Mouse (Mus musculus): ENCODE data around the gene Chchd10.

Chchd10 gene

DNA sequence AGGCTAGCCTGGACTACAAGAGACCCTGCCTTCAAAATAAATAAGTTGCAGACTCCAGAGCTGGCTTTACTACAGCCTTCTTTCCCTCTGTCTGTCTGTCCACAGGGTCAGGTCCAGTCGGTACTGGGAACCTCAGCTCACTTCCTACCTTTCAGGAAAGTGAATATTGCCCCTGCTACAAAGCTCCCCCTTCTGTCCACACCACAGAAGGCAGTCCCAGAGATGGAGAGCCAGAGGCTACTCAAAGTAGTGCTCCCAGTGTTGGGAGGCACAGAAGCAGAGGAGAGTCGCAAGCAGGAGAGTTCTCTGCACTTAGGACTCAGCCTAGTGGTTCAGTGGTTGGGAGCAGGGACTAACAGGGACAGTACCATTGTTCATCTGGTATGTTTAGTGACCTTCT lies 8.6 kb upstream of the Chchd10 start:
- DNase-seq (ENCODE audit: low read depth, low spot score): no peak

GRCm38 (mm10) chr10:75926396-75926795 lies 6.5 kb upstream of the Chchd10 start:
- no peak for DNase-seq (ENCODE audit: low read depth, low spot score)

DNA sequence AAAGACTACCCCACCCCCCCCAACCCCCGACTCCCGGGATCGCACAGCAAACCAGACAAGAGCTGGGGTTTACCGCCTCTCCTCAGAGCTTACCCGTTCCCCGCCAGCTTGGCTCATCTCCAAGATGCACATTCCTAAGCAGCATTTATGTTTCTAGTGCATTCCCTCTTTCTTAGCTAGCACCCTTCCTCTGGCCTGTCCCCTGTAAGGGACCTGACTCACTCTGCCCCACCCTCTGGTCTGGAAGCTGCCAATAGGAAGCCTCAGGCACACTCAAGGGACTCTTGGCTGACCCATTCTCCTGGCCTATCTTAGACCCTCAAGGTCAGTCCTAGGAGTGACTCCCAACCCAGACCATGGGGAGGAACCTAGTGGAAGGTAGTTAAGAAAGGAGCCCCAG lies 2.6 kb upstream of the Chchd10 start:
- DNase-seq (ENCODE audit: low read depth, low spot score): no peak

DNA sequence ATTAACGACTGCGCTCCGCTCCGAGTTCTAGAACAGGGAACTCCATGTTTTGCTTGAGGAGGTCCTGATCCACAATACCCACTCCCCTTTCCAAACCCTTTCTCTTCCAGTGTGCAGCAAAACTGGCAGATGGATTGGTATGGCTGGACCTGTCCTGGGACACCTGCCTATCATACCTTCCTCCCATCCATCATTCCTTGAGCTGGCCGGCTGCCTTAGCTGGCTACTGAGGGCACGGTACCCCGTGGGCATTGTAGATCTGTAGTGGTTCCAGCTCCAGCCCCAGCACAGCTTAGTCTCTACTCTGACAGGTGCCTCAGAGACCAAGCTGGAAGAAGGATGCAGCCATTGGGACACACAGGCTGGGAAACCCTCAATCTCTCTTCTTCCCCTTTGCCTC lies 1.6 kb upstream of the Chchd10 start:
- no peak for DNase-seq (ENCODE audit: low read depth, low spot score)

GRCm38 (mm10) chr10:75932081-75932678 lies 750 bp upstream of the Chchd10 start:
- DNase-seq (ENCODE audit: low read depth, low spot score): no peak

GRCm38 (mm10) chr10:75934991-75935390 lies 2.1 kb downstream of the Chchd10 start:
- DNase-seq (ENCODE audit: low read depth, low spot score): no peak

DNA sequence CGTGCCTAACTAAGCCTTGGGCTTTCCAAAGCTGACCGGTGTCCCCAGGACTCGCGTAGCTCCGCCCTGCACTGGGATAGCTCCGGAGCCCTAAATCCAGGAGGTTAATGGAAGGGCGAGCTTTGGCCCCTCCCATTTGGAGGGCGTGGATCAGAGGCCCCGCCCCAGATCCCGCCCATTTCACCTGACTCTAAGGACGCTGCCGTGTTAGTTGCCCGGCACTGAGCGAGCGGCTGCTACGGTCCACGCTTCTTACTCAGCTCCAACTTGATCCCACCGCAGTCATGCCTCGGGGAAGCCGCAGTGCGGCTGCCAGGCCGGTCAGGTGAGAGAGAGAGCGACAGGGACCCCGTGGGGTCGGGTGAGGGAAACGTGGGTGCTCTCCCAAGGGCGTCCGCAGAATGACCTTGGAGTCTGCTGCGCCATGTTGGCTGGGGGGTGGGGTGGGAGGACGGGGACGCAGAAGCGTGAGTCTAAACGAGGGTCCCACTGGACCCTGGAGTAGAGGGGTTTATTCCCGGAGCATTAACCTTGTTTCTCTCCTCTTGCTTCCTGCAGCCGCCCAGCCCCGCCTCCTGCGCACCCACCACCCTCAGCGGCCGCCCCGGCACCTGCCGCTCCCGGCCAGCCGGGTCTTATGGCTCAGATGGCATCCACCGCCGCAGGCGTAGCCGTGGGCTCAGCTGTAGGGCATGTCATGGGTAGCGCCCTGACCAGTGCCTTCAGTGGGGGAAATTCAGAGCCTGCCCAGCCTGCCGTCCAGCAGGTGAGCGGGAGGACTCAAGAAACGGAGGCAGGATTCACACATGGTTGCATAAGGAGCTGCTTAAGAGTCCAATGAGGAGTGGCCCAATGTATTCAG lies 3.0 kb downstream of the Chchd10 start, which contains the start of gene Mmp11:
Mmp11 (minus strand) TSS at position 817 of the 862 bp plus-strand sequence.
- DNase-seq (ENCODE audit: low read depth, low spot score): no peak

DNA sequence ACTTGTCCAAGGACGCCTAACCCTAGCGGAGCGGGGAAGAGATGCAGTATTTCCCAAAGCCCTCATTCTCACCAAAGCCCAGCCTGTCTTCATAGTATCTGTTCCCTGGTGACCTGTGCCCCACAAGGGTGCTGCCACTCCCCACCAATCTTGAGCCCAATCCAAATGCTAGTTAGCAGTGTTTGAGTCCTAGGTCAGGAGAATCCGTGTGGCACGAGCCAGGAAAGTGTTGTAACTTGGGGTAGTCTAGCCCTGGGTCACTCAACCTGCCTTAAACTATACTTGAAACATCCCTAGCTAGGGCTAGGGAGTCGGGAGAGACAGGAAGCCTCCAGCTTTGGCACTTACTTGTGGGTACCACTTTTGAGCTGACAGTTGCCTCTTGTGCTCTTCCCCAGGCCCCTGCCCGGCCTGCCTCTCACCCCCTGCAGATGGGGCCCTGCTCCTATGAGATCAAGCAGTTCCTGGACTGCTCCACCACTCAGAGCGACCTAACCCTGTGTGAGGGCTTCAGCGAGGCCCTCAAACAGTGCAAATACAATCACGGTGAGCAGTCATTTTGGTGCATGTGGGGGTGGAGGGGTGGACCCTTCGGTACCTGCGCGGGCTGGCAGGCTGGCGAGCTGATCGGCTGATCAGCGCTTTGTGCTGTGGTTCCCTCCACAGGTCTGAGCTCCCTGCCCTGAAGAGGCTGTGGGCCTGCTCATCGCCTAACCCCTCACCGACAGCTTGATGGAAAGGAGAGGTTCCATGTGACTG lies 4.2 kb downstream of the Chchd10 start:
- no peak for DNase-seq (ENCODE audit: low read depth, low spot score)

GRCm38 (mm10) chr10:75937851-75938643 lies 5.1 kb downstream of the Chchd10 start:
- no peak for DNase-seq (ENCODE audit: low read depth, low spot score)

- DNase-seq (ENCODE audit: low read depth, low spot score): no peak
These were observed 6.7 kb downstream of the Chchd10 start for GRCm38 (mm10) chr10:75939481-75940234.

DNA sequence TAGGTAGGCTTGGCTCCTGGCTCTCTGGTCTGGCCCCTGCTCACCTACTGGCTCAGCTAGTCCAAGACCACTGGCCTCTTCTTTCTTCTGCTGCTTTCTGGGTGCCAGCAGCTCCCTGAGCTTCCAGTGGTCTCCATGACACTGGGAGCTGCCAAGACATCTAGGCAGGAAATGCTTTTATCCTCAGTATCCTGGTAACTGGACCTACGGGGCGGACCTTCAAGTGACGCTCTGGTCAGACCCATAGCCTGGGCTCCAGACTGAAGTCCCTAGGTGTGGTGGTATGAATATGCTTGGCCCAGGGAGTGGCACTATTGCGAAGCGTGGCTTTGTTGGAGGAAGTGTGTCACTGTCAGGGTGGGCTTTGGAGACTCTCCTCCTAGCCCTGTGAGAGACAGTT lies 7.6 kb downstream of the Chchd10 start, which contains the start of gene Gm867:
Gm867 (minus strand) TSS at position 153 of the 400 bp plus-strand sequence.
- DNase-seq (ENCODE audit: low read depth, low spot score): no peak

DNA sequence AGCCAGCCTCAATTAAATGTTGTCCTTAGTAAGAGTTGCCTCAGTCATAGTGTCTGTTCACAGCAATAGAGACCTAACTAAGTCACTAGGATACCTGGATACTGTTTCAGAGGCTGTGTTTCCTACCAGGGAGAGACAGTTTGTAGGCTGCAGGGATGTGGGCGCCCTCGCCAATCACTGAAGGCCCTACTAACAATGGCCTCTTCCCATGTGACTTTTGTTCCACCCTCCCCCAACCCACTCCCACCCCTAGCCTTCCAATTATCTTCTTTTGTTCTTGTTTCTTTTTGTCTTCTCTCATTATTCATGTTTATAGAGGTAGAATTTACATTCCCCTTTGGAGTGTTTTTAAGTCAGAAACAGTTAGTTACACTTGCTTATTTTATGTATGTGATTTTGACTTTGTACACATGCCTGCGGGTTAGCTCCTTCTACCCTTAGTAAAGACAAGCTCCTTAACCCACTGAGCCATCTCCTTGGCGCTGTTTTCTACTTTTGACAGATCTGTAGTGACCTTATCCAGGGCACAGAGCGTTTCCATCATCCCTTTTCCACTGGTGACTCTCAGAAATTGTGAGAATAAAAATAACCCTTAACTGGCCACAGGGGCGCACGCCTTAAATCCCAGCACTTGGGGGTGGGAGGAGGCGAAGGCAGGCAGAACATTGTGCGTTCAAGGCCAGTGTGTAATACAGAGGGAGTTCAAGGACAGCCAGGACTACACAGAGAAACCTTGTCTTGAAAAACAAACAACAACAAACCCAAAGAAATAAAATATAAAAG lies 8.3 kb downstream of the Chchd10 start:
- no peak for DNase-seq (ENCODE audit: low read depth, low spot score)

- DNase-seq (ENCODE audit: low read depth, low spot score): no peak
These were observed 10.0 kb downstream of the Chchd10 start, which contains the start of gene Vpreb3 for GRCm38 (mm10) chr10:75942736-75943477. Gene Vpreb3, plus strand, starts transcription at chr10:75943057.

DNA sequence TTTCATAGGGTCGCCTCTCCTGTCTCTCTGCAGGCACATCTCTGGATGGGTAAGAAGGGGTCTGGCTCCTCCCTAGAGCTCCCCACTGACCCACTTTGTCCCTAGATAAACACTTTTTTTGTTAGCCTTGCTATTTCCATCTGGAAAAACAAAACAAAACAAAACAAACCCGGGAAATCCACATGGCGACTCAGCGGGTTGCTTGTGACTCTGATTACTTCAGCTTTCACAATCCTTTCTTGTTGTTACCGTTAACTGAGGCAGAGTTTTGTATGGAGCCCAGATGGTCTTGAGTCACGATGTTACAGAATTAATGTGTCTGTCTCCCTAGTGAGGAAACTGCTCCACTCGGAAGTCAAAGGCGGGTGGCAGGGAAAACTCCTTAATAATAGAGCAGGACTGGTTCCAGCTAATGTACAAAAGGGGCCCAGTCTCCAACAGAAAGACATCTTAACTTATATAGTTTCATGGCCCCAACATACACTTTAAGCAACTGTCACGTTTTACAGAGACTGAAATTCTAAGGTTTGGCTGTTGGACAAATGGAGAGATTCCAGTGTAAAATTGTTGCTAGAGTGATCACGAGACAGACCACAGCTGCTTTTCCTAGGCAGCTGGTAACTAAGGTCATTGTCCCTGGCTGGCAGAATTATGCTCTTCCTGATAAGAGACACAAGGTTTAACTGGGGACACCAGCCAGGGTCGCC lies 11.3 kb downstream of the Chchd10 start:
- no peak for DNase-seq (ENCODE audit: low read depth, low spot score)

DNA sequence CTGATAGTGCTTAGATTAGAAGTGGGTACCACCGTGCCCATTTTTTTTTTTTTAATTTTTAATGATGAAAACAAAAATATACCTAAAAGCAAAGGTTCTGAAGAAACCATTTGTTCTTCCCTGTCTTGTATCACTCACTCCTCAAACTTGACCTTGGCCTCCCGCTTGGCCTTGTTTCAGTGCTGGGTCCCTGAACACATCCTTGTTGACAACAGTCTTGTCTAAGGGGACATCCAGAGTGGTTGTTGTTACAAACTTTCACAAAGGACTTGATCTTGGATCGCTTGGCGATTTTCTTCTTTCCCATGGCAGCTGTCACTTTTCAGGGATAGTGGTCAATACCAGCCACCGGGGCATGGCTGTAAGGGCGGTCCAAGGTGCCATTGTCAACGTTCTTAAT lies 12.3 kb downstream of the Chchd10 start:
- DNase-seq (ENCODE audit: low read depth, low spot score): no peak

DNA sequence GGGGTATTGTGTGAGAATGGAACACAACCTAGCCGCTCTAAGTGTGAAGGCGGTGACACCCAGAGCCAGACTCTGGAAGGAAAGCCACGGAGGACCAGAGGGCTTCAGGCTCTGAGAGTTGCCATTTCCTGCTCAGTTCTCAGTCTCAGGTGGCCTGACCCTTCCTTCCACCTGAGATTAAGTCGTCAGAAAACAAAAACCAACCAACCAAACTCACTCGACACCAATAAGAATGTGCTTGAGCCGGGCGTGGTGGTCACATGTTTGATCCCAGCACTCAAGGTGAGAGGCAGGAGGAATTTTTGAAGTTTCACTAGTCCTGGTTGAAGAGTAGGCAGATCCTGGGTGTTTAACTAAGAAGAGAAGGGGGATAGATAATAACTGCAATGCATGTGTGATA lies 13.0 kb downstream of the Chchd10 start:
- no peak for DNase-seq (ENCODE audit: low read depth, low spot score)

DNA sequence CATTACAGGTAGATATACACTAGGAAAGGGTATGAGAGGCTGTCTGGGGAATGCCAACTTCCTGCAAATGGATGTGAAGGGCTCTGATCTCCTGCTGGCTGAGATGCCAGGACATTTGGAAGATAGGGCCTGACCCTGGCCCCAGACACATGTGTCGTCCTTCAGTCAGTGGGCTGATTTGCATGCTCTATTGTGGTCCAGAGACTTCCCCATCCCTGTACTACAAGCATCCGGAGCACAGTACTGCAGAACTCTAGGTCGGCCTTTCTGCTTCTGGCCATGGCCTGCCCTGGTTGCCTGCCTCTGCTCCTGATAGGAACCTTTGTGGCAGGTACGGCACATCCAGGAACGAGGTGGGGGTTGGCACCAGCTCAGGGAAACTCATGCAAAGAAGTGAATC lies 15.1 kb downstream of the Chchd10 start:
- no peak for DNase-seq (ENCODE audit: low read depth, low spot score)

Measured in brain, embryonic 18.5 days (tissue).